ENCODE assay signal across 15 mouse cellular contexts in genomic region chr16:54226149-54226548, GRCm38 (mm10).
"Had no signal": no experiment of that assay in that cellular context is flagged by ENCODE, and none has a peak within 500 bp of the region (broad histone marks: within the 10 kb centered on the region; RNA-seq: fewer than 3 reads in every experiment).

No protein-coding gene starts in this region.

- H3K9me3 ChIP-seq: midbrain, embryonic 10.5 days; midbrain, embryonic 12.5 days; neural tube, embryonic 12.5 days; stomach, embryonic 15.5 days had no signal

- H3K4me2 ChIP-seq: lung, embryonic 14.5 days; midbrain, embryonic 12.5 days; neural tube, embryonic 12.5 days; stomach, embryonic 15.5 days had no signal

- H3K27me3 ChIP-seq: midbrain, embryonic 12.5 days; neural tube, embryonic 12.5 days; stomach, embryonic 15.5 days had no signal

- H3K9ac ChIP-seq: lung, embryonic 14.5 days; midbrain, embryonic 12.5 days; neural tube, embryonic 12.5 days; stomach, embryonic 15.5 days had no signal

- DNase-seq: lung, adult 18-20 months; lung, embryonic 14.5 days; lung, postnatal 10 days; lung, postnatal 4 days; midbrain, embryonic 14.5 days; right cerebral cortex, postnatal 14 days; thymus, adult 2 months; thymus, postnatal 14 days; thymus, postnatal 36 days had no signal

- ATAC-seq: midbrain, embryonic 16.5 days had no signal

- H3K4me3 ChIP-seq: midbrain, embryonic 10.5 days; midbrain, embryonic 12.5 days; neural tube, embryonic 12.5 days; stomach, embryonic 15.5 days had no signal

- H3K4me1 ChIP-seq: midbrain, embryonic 10.5 days; midbrain, embryonic 12.5 days; neural tube, embryonic 12.5 days; stomach, embryonic 15.5 days had no signal

- H3K36me3 ChIP-seq: midbrain, embryonic 10.5 days; midbrain, embryonic 12.5 days; neural tube, embryonic 12.5 days; stomach, embryonic 15.5 days had no signal

- H3K27ac ChIP-seq: midbrain, embryonic 10.5 days; midbrain, embryonic 12.5 days; neural tube, embryonic 12.5 days; stomach, embryonic 15.5 days; stomach, postnatal 0 days had no signal
